Mouse (Mus musculus) T-helper 2 cell (primary cell): ENCODE data around the gene Vmn2r102.

Experiments
- in situ Hi-C: fragments of 300-600 bp; cut with MboI, MseI; formaldehyde crosslinking; loops from one replicate; pipeline ENCODE4 v1.15.1; 2025; ENCODE audit warnings: high pct_unique_total_duplicates

Gene Vmn2r102

DNA sequence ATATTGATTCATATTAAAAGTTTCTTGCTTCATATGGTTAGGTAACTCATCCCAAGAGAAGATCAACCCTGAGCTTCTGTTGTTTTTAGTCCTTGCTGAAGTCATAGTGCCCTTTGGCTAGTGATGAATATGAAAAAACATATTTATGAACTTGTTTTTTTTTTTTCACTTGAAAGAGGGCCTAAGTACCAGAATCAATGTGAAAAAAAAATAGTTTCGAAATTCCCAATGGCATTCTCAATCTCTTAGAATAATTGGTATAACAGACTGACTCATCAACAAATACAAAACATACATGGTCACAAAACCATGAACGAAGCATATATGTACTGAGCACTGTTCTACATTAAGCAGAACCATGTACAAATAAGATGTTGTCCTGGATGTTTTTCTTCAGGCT lies at the start of gene Vmn2r102:
TSS of gene Vmn2r102 (plus strand) at position 301 of the 400 bp plus-strand sequence.
- in situ Hi-C loops: no loop called here

DNA sequence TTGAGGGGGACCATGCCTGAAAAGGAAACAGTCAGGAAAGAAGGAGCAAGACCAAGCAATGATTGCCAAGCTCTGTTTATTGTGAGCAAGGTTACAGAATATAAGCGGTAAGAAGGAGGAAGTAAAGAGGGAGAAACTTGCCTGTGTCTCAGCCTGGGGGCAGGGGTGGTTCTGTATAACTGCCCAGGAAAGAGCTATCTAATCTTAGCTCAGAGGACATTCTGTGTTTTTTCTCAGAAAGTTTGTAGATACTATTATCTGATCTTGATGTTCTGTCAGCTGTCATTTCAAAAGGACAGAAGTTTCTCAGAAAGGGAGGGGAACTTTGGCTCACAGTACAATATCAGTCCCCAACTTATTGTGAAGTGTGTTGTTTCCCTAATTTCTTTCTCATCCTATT lies 30.8 kb upstream of the Vmn2r102 start:
- in situ Hi-C loops: no loop called here

- in situ Hi-C loops: no loop called here
Measured at GRCm38 (mm10) chr17:19658447-19658846, 1.7 kb upstream of the Vmn2r102 start.

DNA sequence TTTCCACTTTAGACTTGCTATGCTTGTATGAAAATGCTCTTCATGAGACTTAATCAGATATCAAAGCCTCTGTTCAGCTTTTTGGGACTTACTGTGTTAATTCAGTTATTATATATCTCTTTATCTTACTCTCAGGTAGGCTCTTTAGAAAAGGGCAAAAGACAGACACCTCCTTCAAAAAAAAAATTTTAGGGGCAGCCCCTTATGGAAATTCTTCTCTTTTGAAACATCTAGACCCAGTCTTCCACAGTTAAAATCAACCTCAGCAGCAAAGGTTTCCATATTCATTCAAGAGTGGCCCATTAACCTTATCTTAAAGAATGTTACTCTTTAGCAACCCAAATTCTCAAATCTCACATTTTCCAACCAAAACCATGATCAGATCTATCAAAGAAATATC lies 31.9 kb downstream of the Vmn2r102 start:
- in situ Hi-C loops: no loop called here
